Mouse (Mus musculus) frontal cortex, postnatal 36 days (tissue): ENCODE measurements around the gene Ttll3.

Experiments
- DNase-seq, 2 experiments: peaks; one replicate each; pipeline ENCODE4 v3.0.0; 2022; ENCODE audit warnings: low spot score in 2 of 2

Gene Ttll3

GRCm38 (mm10) chr6:113424187-113424586 lies 35.1 kb downstream of the Ttll3 start:
- DNase-seq = no peak

GRCm38 (mm10) chr6:113426696-113427095 lies 37.6 kb downstream of the Ttll3 start:
- DNase-seq = no peak

- no peak for DNase-seq
These were observed 38.3 kb downstream of the Ttll3 start for GRCm38 (mm10) chr6:113427397-113427796.

- no peak for DNase-seq
These were observed 38.9 kb downstream of the Ttll3 start for GRCm38 (mm10) chr6:113428006-113428405.

GRCm38 (mm10) chr6:113429965-113430364 lies 40.9 kb downstream of the Ttll3 start:
- no peak for DNase-seq

GRCm38 (mm10) chr6:113430846-113431245 lies 41.8 kb downstream of the Ttll3 start:
- no peak for DNase-seq

GRCm38 (mm10) chr6:113431801-113432200 lies 42.7 kb downstream of the Ttll3 start:
- no peak for DNase-seq

GRCm38 (mm10) chr6:113433661-113434060 lies 44.6 kb downstream of the Ttll3 start:
- DNase-seq = no peak

GRCm38 (mm10) chr6:113434691-113435090 lies 45.6 kb downstream of the Ttll3 start:
- DNase-seq = no peak

GRCm38 (mm10) chr6:113435664-113436205 lies 46.7 kb downstream of the Ttll3 start, which contains the start of gene Cidec:
TSS of gene Cidec (minus strand) at chr6:113435760.
- no peak for DNase-seq

GRCm38 (mm10) chr6:113437135-113437534 lies 48.1 kb downstream of the Ttll3 start:
- DNase-seq = no peak

GRCm38 (mm10) chr6:113438721-113439430 lies 49.8 kb downstream of the Ttll3 start:
- no peak for DNase-seq

GRCm38 (mm10) chr6:113440686-113441085 lies 51.6 kb downstream of the Ttll3 start:
- no peak for DNase-seq

GRCm38 (mm10) chr6:113441147-113441680 lies 52.2 kb downstream of the Ttll3 start:
- DNase-seq = peak; percentile 55 to 76

GRCm38 (mm10) chr6:113442087-113442441 lies 53.0 kb downstream of the Ttll3 start:
- DNase-seq = no peak

- DNase-seq = peak; percentile 92 to 95
These were observed 53.5 kb downstream of the Ttll3 start, which contains the start of gene Jagn1 for GRCm38 (mm10) chr6:113442442-113443090. TSS of gene Jagn1 (plus strand) at chr6:113442569.

GRCm38 (mm10) chr6:113443091-113443490 lies 54.0 kb downstream of the Ttll3 start:
- DNase-seq = no peak

- no peak for DNase-seq
These were observed 55.3 kb downstream of the Ttll3 start for GRCm38 (mm10) chr6:113444207-113444965.

- DNase-seq = no peak
These were observed 58.6 kb downstream of the Ttll3 start for GRCm38 (mm10) chr6:113447639-113448038.

- no peak for DNase-seq
These were observed 62.8 kb downstream of the Ttll3 start for GRCm38 (mm10) chr6:113451839-113452238.

GRCm38 (mm10) chr6:113455007-113455406 lies 65.9 kb downstream of the Ttll3 start:
- no peak for DNase-seq

- no peak for DNase-seq
These were observed 69.0 kb downstream of the Ttll3 start, which contains the start of gene Il17re for GRCm38 (mm10) chr6:113457952-113458534. TSS of gene Il17re (plus strand) at chr6:113458484.
